In the genomic region with DNA sequence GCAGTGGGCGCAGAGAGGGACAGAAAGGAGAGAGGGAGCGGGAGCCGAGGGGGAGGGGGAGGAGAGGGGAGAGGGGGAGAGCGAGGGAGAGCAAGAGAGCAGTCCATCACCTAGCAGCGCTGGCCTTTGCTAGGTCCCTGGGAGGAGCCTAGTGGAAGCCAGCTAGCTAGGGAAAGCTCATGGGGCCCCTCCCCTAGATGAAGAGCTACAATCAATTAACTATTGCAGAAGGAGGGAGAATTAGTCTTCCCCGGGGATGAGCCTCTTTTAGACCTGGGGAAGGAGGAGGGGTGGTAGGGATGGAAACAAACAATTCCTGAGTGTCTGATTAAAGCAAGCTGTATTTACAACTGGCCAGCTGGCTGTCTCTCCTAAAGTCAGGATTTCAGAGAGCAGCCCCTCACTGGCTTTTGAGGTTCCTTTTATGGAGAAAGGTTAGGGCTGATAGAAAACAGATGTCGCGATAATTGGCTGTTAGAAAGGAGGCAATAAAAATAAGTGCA, we compare ENCODE assay signal across 10 mouse cellular contexts. TPM values are rescaled to one million over a fixed set of nuclear protein-coding genes. Genes with fewer than 3 reads are reported as not detected.
DNase-seq lines count a peak whose midpoint lies in the region; ATAC-seq and TF ChIP-seq lines count a peak whose summit lies in the region.
"Had no signal": no experiment of that assay in that cellular context is flagged by ENCODE, and none has a peak within 500 bp of the region (broad histone marks: within the 10 kb centered on the region; RNA-seq: fewer than 3 reads in every experiment).

No protein-coding gene starts in this region.

- TF ChIP-seq CTCF in stomach, postnatal 0 days (IDR thresholded peaks at IDR 0.05; ENCODE audit: low read depth), result no peak

- no peak for TF ChIP-seq EP300 in stomach, postnatal 0 days (optimal IDR thresholded peaks at IDR 0.05)

- peak; percentile 47 for DNase-seq in liver
- DNase-seq in gastrocnemius, postnatal 25 days, result peak; percentile 63
- peak; percentile 81 for DNase-seq in limb, embryonic 14.5 days (ENCODE audit: low spot score)
- DNase-seq in stomach, postnatal 0 days (ENCODE audit: low spot score), result no peak
- no peak for DNase-seq in spleen, postnatal 4 days (ENCODE audit: low spot score in 2 of 2)
- no peak for DNase-seq in adrenal gland, postnatal 25 days

- no peaks in the 10 kb centered on the region for H3K9me3 ChIP-seq in liver, embryonic 12.5 days (replicated peaks)
- no peaks in the 10 kb centered on the region for H3K9me3 ChIP-seq in limb, embryonic 14.5 days (ENCODE audit: control insufficient read depth, low read length)
- H3K9me3 ChIP-seq in stomach, postnatal 0 days (ENCODE audit: control insufficient read depth, low read length), result no peaks in the 10 kb centered on the region
- H3K9me3 ChIP-seq: forebrain, embryonic 15.5 days; midbrain, embryonic 12.5 days had no signal

- H3K27me3 ChIP-seq in liver, embryonic 12.5 days (replicated peaks), result peaks cover 26% of the 10 kb centered on the region
- H3K27me3 ChIP-seq in limb, embryonic 14.5 days (ENCODE audit: control insufficient read depth, insufficient read depth, low read length), result peaks cover 3% of the 10 kb centered on the region; the same call in 1 of the 2 replicates
- no peaks in the 10 kb centered on the region for H3K27me3 ChIP-seq in stomach, postnatal 0 days (ENCODE audit: control insufficient read depth, insufficient read depth, low read length)
- H3K27me3 ChIP-seq: forebrain, embryonic 15.5 days had no signal

- H3K36me3 ChIP-seq in liver, embryonic 12.5 days, result 0 out of 2 replicates have a peak, but pooled peaks cover 4% of the 10 kb centered on the region
- H3K36me3 ChIP-seq in limb, embryonic 14.5 days (ENCODE audit: control insufficient read depth, insufficient read depth, low read length), result peaks cover 3% of the 10 kb centered on the region; the same call in 1 of the 2 replicates
- peaks cover 5% of the 10 kb centered on the region; the same call in 1 of the 2 replicates for H3K36me3 ChIP-seq in stomach, postnatal 0 days (ENCODE audit: control insufficient read depth, insufficient read depth, low read length)
- H3K36me3 ChIP-seq: forebrain, embryonic 15.5 days; midbrain, embryonic 12.5 days had no signal

- H3K4me3 ChIP-seq in liver, embryonic 12.5 days, result no peak overlapping the region
- H3K4me3 ChIP-seq in limb, embryonic 14.5 days (replicated peaks; ENCODE audit: low read length), result 0 out of 2 replicates have a peak overlapping the region, but pooled peaks have one; percentile 4
- H3K4me3 ChIP-seq in stomach, postnatal 0 days (ENCODE audit: low read depth, low read length), result no peak overlapping the region
- H3K4me3 ChIP-seq: forebrain, embryonic 15.5 days; midbrain, embryonic 12.5 days had no signal

- H3K27ac ChIP-seq in liver, embryonic 12.5 days, result no peak overlapping the region
- peak overlapping the region; percentile 67 for H3K27ac ChIP-seq in limb, embryonic 14.5 days (replicated peaks; ENCODE audit: low read depth, low read length)
- H3K27ac ChIP-seq in stomach, postnatal 0 days (replicated peaks), result peak overlapping the region; percentile 74
- H3K27ac ChIP-seq: forebrain, embryonic 15.5 days; midbrain, embryonic 12.5 days had no signal

- TF ChIP-seq POLR2A in limb, embryonic 14.5 days (IDR thresholded peaks at IDR 0.05; ENCODE audit: borderline replicate concordance, extremely low read depth, insufficient read depth, insufficient read length), result no peak

- no peak for ATAC-seq in liver, embryonic 12.5 days
- ATAC-seq in limb, embryonic 14.5 days (ENCODE audit: low FRiP score, low read depth), result peak; percentile 38
- peak; percentile 47; the same call in 1 of the 2 replicates for ATAC-seq in stomach, postnatal 0 days (ENCODE audit: low FRiP score, low TSS enrichment)
- no peak for ATAC-seq in frontal cortex, adult (ENCODE audit: low TSS enrichment)
- ATAC-seq: forebrain, embryonic 15.5 days had no signal

- 43% methylated on average over 7 of the region's 8 CpGs for WGBS in liver, embryonic 12.5 days (ENCODE audit: insufficient replicate concordance)
- 5% methylated on average over 8 of the region's 8 CpGs for WGBS in limb, embryonic 14.5 days
- 18% methylated on average over 7 of the region's 8 CpGs for WGBS in stomach, postnatal 0 days

- H3K4me1 ChIP-seq in liver, embryonic 12.5 days, result peaks cover 34% of the 10 kb centered on the region
- peaks cover 27% of the 10 kb centered on the region for H3K4me1 ChIP-seq in limb, embryonic 14.5 days (ENCODE audit: control insufficient read depth, insufficient read depth, low read length)
- H3K4me1 ChIP-seq in stomach, postnatal 0 days (replicated peaks; ENCODE audit: control insufficient read depth, insufficient read depth), result peaks cover 5% of the 10 kb centered on the region

- no peak overlapping the region for H3K9ac ChIP-seq in liver, embryonic 12.5 days
- H3K9ac ChIP-seq in limb, embryonic 14.5 days (ENCODE audit: low read depth, low read length, severe bottlenecking), result peak overlapping the region; percentile 44
- no peak overlapping the region for H3K9ac ChIP-seq in stomach, postnatal 0 days (ENCODE audit: low read length)
- H3K9ac ChIP-seq: forebrain, embryonic 15.5 days; midbrain, embryonic 12.5 days had no signal

- no peak overlapping the region for H3K4me2 ChIP-seq in liver, embryonic 12.5 days
- H3K4me2 ChIP-seq in limb, embryonic 14.5 days (replicated peaks; ENCODE audit: low read depth, low read length, severe bottlenecking), result peak overlapping the region; percentile 38
- H3K4me2 ChIP-seq in stomach, postnatal 0 days (replicated peaks; ENCODE audit: low read depth), result 0 out of 2 replicates have a peak overlapping the region, but pooled peaks have one; percentile 1
- H3K4me2 ChIP-seq: forebrain, embryonic 15.5 days; midbrain, embryonic 12.5 days had no signal

RNA-seq across cellular contexts. Expression of gene Pgghg, which starts 1.5 kb away (rescaled TPM):
- 7.8 and 7.9 TPM in 2 replicates for polyA plus RNA-seq in liver, embryonic 12.5 days (2016; fragmentation: Nextera tagmentation; extraction: Ambion mirVana)
- 1 to 10 TPM; 4.3 to 4.6 TPM for total RNA-seq in gastrocnemius, postnatal 25 days (2021)
- polyA plus RNA-seq in limb, embryonic 14.5 days (2012; rRNA removed), result 52.8 and 68.8 TPM in 2 replicates
- polyA plus RNA-seq in limb, embryonic 14.5 days (2014; fragmentation: Nextera tagmentation; extraction: Ambion mirVana), result 26.7 and 31.3 TPM in 2 replicates
- 10.1 and 12.3 TPM in 2 replicates for polyA plus RNA-seq in stomach, postnatal 0 days (2015; fragmentation: Nextera tagmentation; extraction: Ambion mirVana)
- 32.3 and 43.2 TPM in 2 replicates for total RNA-seq in adrenal gland, postnatal 25 days (2021)

RNA-seq across cellular contexts. Expression of gene Ifitm5, which starts 10.4 kb away (rescaled TPM):
- 0.94 and 0.99 TPM in 2 replicates for polyA plus RNA-seq in liver, embryonic 12.5 days (2016; fragmentation: Nextera tagmentation; extraction: Ambion mirVana)
- total RNA-seq in gastrocnemius, postnatal 25 days (2021), result under 1 TPM in 1 of 2 experiments, not detected in 1; 0.64 TPM
- polyA plus RNA-seq in limb, embryonic 14.5 days (2012; rRNA removed), result 30.9 and 34.4 TPM in 2 replicates
- 32.3 and 44.3 TPM in 2 replicates for polyA plus RNA-seq in limb, embryonic 14.5 days (2014; fragmentation: Nextera tagmentation; extraction: Ambion mirVana)
- polyA plus RNA-seq in stomach, postnatal 0 days (2015; fragmentation: Nextera tagmentation; extraction: Ambion mirVana), result 0.58 and 0.82 TPM in 2 replicates
- 1.8 and 2.0 TPM in 2 replicates for total RNA-seq in adrenal gland, postnatal 25 days (2021)

RNA-seq across cellular contexts. Expression of gene Gm45717, which starts 16.0 kb away (rescaled TPM):
- not detected in 2 replicates for polyA plus RNA-seq in liver, embryonic 12.5 days (2016; fragmentation: Nextera tagmentation; extraction: Ambion mirVana)
- not detected for total RNA-seq in gastrocnemius, postnatal 25 days (2021)
- not detected in 2 replicates for polyA plus RNA-seq in limb, embryonic 14.5 days (2012; rRNA removed)
- polyA plus RNA-seq in limb, embryonic 14.5 days (2014; fragmentation: Nextera tagmentation; extraction: Ambion mirVana), result not detected in 2 replicates
- polyA plus RNA-seq in stomach, postnatal 0 days (2015; fragmentation: Nextera tagmentation; extraction: Ambion mirVana), result 0.32 and 0.71 TPM in 2 replicates
- not detected in 2 replicates for total RNA-seq in adrenal gland, postnatal 25 days (2021)
- polyA plus RNA-seq: forebrain, embryonic 15.5 days; midbrain, embryonic 12.5 days had no signal

RNA-seq across cellular contexts. Expression of gene Ifitm2, which starts 16.1 kb away (rescaled TPM):
- 355 TPM in 2 replicates for polyA plus RNA-seq in liver, embryonic 12.5 days (2016; fragmentation: Nextera tagmentation; extraction: Ambion mirVana)
- 10 to 100 TPM; 54.0 to 75.5 TPM for total RNA-seq in gastrocnemius, postnatal 25 days (2021)
- 1,234 and 1,466 TPM in 2 replicates for polyA plus RNA-seq in limb, embryonic 14.5 days (2012; rRNA removed)
- 1,822 and 1,827 TPM in 2 replicates for polyA plus RNA-seq in limb, embryonic 14.5 days (2014; fragmentation: Nextera tagmentation; extraction: Ambion mirVana)
- polyA plus RNA-seq in stomach, postnatal 0 days (2015; fragmentation: Nextera tagmentation; extraction: Ambion mirVana), result 932 and 1,048 TPM in 2 replicates
- total RNA-seq in adrenal gland, postnatal 25 days (2021), result 418 and 471 TPM in 2 replicates

RNA-seq across cellular contexts. Expression of gene Nlrp6, which starts 19.0 kb away (rescaled TPM):
- polyA plus RNA-seq in liver, embryonic 12.5 days (2016; fragmentation: Nextera tagmentation; extraction: Ambion mirVana), result 1.1 and 1.4 TPM in 2 replicates
- not detected for total RNA-seq in gastrocnemius, postnatal 25 days (2021)
- 0.05 TPM in 2 replicates for polyA plus RNA-seq in limb, embryonic 14.5 days (2012; rRNA removed)
- polyA plus RNA-seq in limb, embryonic 14.5 days (2014; fragmentation: Nextera tagmentation; extraction: Ambion mirVana), result 0.08 TPM in 1 of 2 replicates, not detected in the other
- 1.6 and 1.7 TPM in 2 replicates for polyA plus RNA-seq in stomach, postnatal 0 days (2015; fragmentation: Nextera tagmentation; extraction: Ambion mirVana)
- 1.9 and 2.2 TPM in 2 replicates for total RNA-seq in adrenal gland, postnatal 25 days (2021)

Comparison
In these comparisons a context has a peak if more than half of its experiments do, and no peak if none do; other contexts are left out.
1. DNase-seq: peak in liver (single experiment), gastrocnemius, postnatal 25 days (single experiment) and limb, embryonic 14.5 days (single experiment); none in stomach, postnatal 0 days (single experiment), spleen, postnatal 4 days (0 of 2) and adrenal gland, postnatal 25 days (single experiment).
2. ATAC-seq: peak in limb, embryonic 14.5 days (single experiment) and stomach, postnatal 0 days (single experiment); none in liver, embryonic 12.5 days (single experiment) and frontal cortex, adult (single experiment).
3. RNA of gene Ifitm5, which starts 10.4 kb away (polyA plus RNA-seq): 30.9 to 44.3 TPM in limb, embryonic 14.5 days; 0.94 to 0.99 TPM in liver, embryonic 12.5 days and 0.58 to 0.82 TPM in stomach, postnatal 0 days; every median in the first group is over 10 times any median in the second.